Mouse (Mus musculus): ENCODE data around the gene Uqcc2. TPM values are rescaled to one million over a fixed set of nuclear protein-coding genes. Genes with fewer than 3 reads are reported as not detected.
A peak's percentile ranks its signal among the peaks of the same experiment; 100 is the strongest.

Gene Uqcc2
- polyA plus RNA-seq, 1 experiment from 2014 or later = 312 TPM

GRCm38 (mm10) chr17:27169952-27170695 lies 36.4 kb upstream of the Uqcc2 start:
- Histone ChIP-seq H3K27me3 (no peaks in the 10 kb centered on the region), H3K4me3 (no peak overlapping the region), H3K4me2 (replicated peaks) (no peak overlapping the region), H3K4me1 (peaks cover 8% of the 10 kb centered on the region), H3K9me3 (replicated peaks) (no peaks in the 10 kb centered on the region), H3K36me3 (no peaks in the 10 kb centered on the region), H3K27ac (no peak overlapping the region), H3K9ac (no peak overlapping the region)
- 71% methylated on average over 11 of the region's 11 CpGs for WGBS
- ATAC-seq (ENCODE audit: low FRiP score) = no peak

DNA sequence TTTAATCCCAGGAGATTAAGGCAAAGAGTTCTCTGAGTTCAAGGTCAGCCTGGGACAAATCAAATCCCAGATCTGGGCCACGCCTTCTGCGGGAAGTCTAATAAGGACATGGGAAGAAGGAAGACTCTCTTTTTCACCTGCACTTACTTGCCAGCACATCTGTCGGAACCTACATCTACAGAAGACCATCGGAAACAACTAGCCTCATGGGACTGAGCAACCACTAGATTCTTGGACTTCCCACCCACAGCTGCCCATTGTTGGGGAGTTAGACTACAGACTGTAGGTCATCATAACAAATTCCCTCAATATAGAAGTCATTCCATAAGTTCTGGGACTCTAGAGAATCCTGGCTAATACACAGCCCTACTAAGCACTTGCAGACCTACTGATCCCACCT lies 34.9 kb upstream of the Uqcc2 start:
- 92% methylated on average over 4 of the region's 4 CpGs for WGBS
- no peak overlapping the region for H3K9ac ChIP-seq
- no peak overlapping the region for H3K4me2 ChIP-seq (replicated peaks)
- H3K27me3 ChIP-seq = no peaks in the 10 kb centered on the region
- peaks cover 5% of the 10 kb centered on the region; the same call in 1 of the 2 replicates for H3K4me1 ChIP-seq
- H3K36me3 ChIP-seq = no peaks in the 10 kb centered on the region
- H3K27ac ChIP-seq = no peak overlapping the region
- ATAC-seq (ENCODE audit: low FRiP score) = no peak
- H3K4me3 ChIP-seq = no peak overlapping the region
- H3K9me3 ChIP-seq (replicated peaks) = no peaks in the 10 kb centered on the region

- peaks cover 9% of the 10 kb centered on the region for H3K4me1 ChIP-seq
- 55% methylated on average over 4 of the region's 4 CpGs for WGBS
- H3K9ac ChIP-seq = no peak within 1 kb of the TSS
- no peaks in the 10 kb centered on the region for H3K27me3 ChIP-seq
- H3K27ac ChIP-seq = no peak within 1 kb of the TSS
- H3K4me2 ChIP-seq (replicated peaks) = no peak within 1 kb of the TSS
- no peak for ATAC-seq (ENCODE audit: low FRiP score)
- H3K4me3 ChIP-seq = no peak within 1 kb of the TSS
- no peaks in the 10 kb centered on the region for H3K9me3 ChIP-seq (replicated peaks)
- H3K36me3 ChIP-seq = no peaks in the 10 kb centered on the region
Observed at GRCm38 (mm10) chr17:27167545-27167944, 33.8 kb upstream of the Uqcc2 start, which contains the start of gene Ip6k3. Gene Ip6k3, minus strand, starts transcription at chr17:27167795.

GRCm38 (mm10) chr17:27166901-27167300 lies 33.2 kb upstream of the Uqcc2 start:
- H3K4me2 ChIP-seq (replicated peaks) = no peak overlapping the region
- no peak for ATAC-seq (ENCODE audit: low FRiP score)
- no peak overlapping the region for H3K9ac ChIP-seq
- H3K4me1 ChIP-seq = peaks cover 9% of the 10 kb centered on the region
- no peak overlapping the region for H3K27ac ChIP-seq
- no peaks in the 10 kb centered on the region for H3K27me3 ChIP-seq
- no peaks in the 10 kb centered on the region for H3K36me3 ChIP-seq
- WGBS = 81% methylated on average over 6 of the region's 6 CpGs
- H3K9me3 ChIP-seq (replicated peaks) = no peaks in the 10 kb centered on the region
- no peak overlapping the region for H3K4me3 ChIP-seq

GRCm38 (mm10) chr17:27165054-27165773 lies 31.5 kb upstream of the Uqcc2 start:
- no peak for ATAC-seq (ENCODE audit: low FRiP score)
- Histone ChIP-seq H3K4me2 (replicated peaks) (no peak overlapping the region), H3K36me3 (no peaks in the 10 kb centered on the region), H3K27me3 (no peaks in the 10 kb centered on the region), H3K9me3 (replicated peaks) (no peaks in the 10 kb centered on the region), H3K4me1 (peaks cover 9% of the 10 kb centered on the region), H3K4me3 (no peak overlapping the region), H3K27ac (no peak overlapping the region), H3K9ac (no peak overlapping the region)
- 72% methylated on average over 8 of the region's 8 CpGs for WGBS

DNA sequence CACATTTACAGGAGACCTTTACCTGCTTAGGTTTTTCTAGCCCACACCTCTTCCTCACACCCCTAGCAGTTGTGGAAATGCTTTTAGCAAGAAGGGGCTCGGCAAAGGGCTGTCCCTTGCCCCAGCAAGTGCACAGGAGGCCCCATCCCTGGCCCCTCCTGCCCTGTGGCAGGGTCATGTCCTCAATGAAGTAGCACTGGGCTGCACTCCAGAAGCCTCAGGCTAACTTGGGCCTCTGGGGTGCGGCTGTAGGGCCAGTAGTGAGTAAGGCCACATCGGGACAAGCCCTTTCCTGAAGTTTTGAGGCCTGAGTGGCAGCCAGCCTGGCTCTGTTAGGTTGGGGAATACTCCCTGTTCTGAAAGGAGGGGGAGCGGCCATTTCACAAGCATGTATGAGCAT lies 27.2 kb upstream of the Uqcc2 start:
- WGBS = 80% methylated on average over 4 of the region's 4 CpGs

DNA sequence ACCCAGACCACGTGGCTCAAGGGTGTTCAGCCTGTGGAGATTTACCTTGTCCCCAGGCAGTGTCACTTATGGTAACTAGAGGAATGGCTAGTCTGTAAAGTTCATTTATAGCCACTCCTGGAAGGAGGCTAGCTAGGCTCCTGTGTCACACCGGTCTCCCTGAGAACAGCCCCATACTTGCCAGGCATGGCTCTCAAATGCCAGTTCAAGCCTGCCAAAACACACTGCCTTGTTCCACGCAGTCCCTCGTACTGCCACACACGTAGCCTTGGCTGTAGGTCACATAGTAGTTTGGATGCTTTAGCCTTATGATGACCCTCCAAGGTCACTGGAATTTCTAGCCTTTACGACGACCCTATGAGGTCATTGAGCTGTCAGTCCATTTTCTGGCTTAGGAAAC lies 25.5 kb upstream of the Uqcc2 start:
- no peak overlapping the region for H3K27ac ChIP-seq
- no peak for ATAC-seq (ENCODE audit: low FRiP score)
- 0 out of 2 replicates have a peak, but pooled peaks cover 3% of the 10 kb centered on the region for H3K27me3 ChIP-seq
- 78% methylated on average over 7 of the region's 7 CpGs for WGBS
- no peak overlapping the region for H3K9ac ChIP-seq
- no peaks in the 10 kb centered on the region for H3K9me3 ChIP-seq (replicated peaks)
- H3K4me1 ChIP-seq = peaks cover 8% of the 10 kb centered on the region
- H3K4me3 ChIP-seq = no peak overlapping the region
- no peak overlapping the region for H3K4me2 ChIP-seq (replicated peaks)
- H3K36me3 ChIP-seq = no peaks in the 10 kb centered on the region

More for the DNA sequence above, 27.2 kb upstream of the Uqcc2 start:
- Histone ChIP-seq H3K36me3 (no peaks in the 10 kb centered on the region), H3K4me3 (no peak overlapping the region), H3K4me1 (peaks cover 7% of the 10 kb centered on the region; the same call in 1 of the 2 replicates), H3K4me2 (replicated peaks) (no peak overlapping the region), H3K9me3 (replicated peaks) (no peaks in the 10 kb centered on the region), H3K27ac (no peak overlapping the region), H3K9ac (no peak overlapping the region), H3K27me3 (0 out of 2 replicates have a peak, but pooled peaks cover 3% of the 10 kb centered on the region)
- no peak for ATAC-seq (ENCODE audit: low FRiP score)

GRCm38 (mm10) chr17:27158439-27158838 lies 24.7 kb upstream of the Uqcc2 start:
- peaks cover 13% of the 10 kb centered on the region for H3K4me1 ChIP-seq
- no peaks in the 10 kb centered on the region for H3K36me3 ChIP-seq
- 0 out of 2 replicates have a peak, but pooled peaks cover 3% of the 10 kb centered on the region for H3K27me3 ChIP-seq
- no peak overlapping the region for H3K27ac ChIP-seq
- WGBS = 83% methylated on average over 6 of the region's 6 CpGs
- H3K4me3 ChIP-seq = no peak overlapping the region
- no peak for ATAC-seq (ENCODE audit: low FRiP score)
- no peaks in the 10 kb centered on the region for H3K9me3 ChIP-seq (replicated peaks)
- no peak overlapping the region for H3K4me2 ChIP-seq (replicated peaks)
- no peak overlapping the region for H3K9ac ChIP-seq

GRCm38 (mm10) chr17:27155752-27156151 lies 22.0 kb upstream of the Uqcc2 start:
- Histone ChIP-seq H3K9me3 (replicated peaks) (no peaks in the 10 kb centered on the region), H3K4me2 (replicated peaks) (no peak overlapping the region), H3K27ac (no peak overlapping the region), H3K9ac (no peak overlapping the region), H3K4me1 (peaks cover 17% of the 10 kb centered on the region), H3K4me3 (no peak overlapping the region), H3K36me3 (no peaks in the 10 kb centered on the region), H3K27me3 (0 out of 2 replicates have a peak, but pooled peaks cover 5% of the 10 kb centered on the region)
- WGBS = 78% methylated on average over 8 of the region's 8 CpGs
- no peak for ATAC-seq (ENCODE audit: low FRiP score)

- Histone ChIP-seq H3K27me3 (0 out of 2 replicates have a peak, but pooled peaks cover 5% of the 10 kb centered on the region), H3K4me2 (replicated peaks) (no peak overlapping the region), H3K9me3 (replicated peaks) (no peaks in the 10 kb centered on the region), H3K36me3 (no peaks in the 10 kb centered on the region), H3K4me1 (peaks cover 24% of the 10 kb centered on the region), H3K27ac (no peak overlapping the region), H3K9ac (no peak overlapping the region), H3K4me3 (no peak overlapping the region)
- 83% methylated on average over 6 of the region's 6 CpGs for WGBS
- no peak for ATAC-seq (ENCODE audit: low FRiP score)
Observed at GRCm38 (mm10) chr17:27154881-27155280, 21.2 kb upstream of the Uqcc2 start.

GRCm38 (mm10) chr17:27154256-27154655 lies 20.5 kb upstream of the Uqcc2 start:
- 89% methylated on average over 14 of the region's 14 CpGs for WGBS
- Histone ChIP-seq H3K36me3 (no peaks in the 10 kb centered on the region), H3K4me1 (peaks cover 30% of the 10 kb centered on the region), H3K9me3 (replicated peaks) (no peaks in the 10 kb centered on the region), H3K4me3 (no peak overlapping the region), H3K27me3 (0 out of 2 replicates have a peak, but pooled peaks cover 5% of the 10 kb centered on the region), H3K9ac (0 out of 2 replicates have a peak overlapping the region, but pooled peaks have one; percentile 23), H3K4me2 (replicated peaks) (no peak overlapping the region), H3K27ac (no peak overlapping the region)
- no peak for ATAC-seq (ENCODE audit: low FRiP score)

DNA sequence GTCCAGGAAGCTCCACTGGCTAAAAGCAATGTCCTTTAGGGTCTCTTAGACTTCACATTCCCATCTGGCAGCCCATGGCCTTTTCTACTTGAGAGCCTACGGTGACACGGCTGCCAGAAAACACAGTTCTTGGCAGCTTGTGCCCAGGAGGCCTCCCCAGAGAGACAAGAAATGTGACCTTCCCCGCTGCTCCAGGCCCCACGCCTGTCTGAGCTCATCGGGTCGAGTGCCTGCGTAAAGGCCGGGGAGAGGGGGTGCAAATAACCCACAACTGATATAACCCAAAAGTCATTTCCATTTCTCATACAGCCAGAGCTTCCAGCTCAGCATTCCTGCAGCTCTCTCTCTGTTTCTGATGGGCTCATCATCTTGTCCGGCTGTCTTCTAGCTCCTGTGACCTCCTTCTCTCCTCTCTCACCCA lies 20.1 kb upstream of the Uqcc2 start:
- WGBS = 63% methylated on average over 9 of the region's 9 CpGs
- H3K4me2 ChIP-seq (replicated peaks) = no peak overlapping the region
- H3K9ac ChIP-seq = 0 out of 2 replicates have a peak overlapping the region, but pooled peaks have one; percentile 23
- no peak overlapping the region for H3K27ac ChIP-seq
- ATAC-seq (ENCODE audit: low FRiP score) = no peak
- 0 out of 2 replicates have a peak, but pooled peaks cover 5% of the 10 kb centered on the region for H3K27me3 ChIP-seq
- no peaks in the 10 kb centered on the region for H3K36me3 ChIP-seq
- peaks cover 33% of the 10 kb centered on the region for H3K4me1 ChIP-seq
- no peak overlapping the region for H3K4me3 ChIP-seq
- H3K9me3 ChIP-seq (replicated peaks) = no peaks in the 10 kb centered on the region

All from hindbrain, embryonic 12.5 days (tissue).